Mouse (Mus musculus) midbrain, postnatal 0 days (tissue): ENCODE data around the gene Rcan2. TPM values are rescaled to one million over a fixed set of nuclear protein-coding genes. Genes with fewer than 3 reads are reported as not detected.

ENCODE experiments used
- ATAC-seq: fragments of 200-750 bp; cut with Nextera tagmentation; 2 replicates; pipeline ENCODE4 v1.8.0; 2017; ENCODE audit warnings: moderate number of reproducible peaks, mild to moderate bottlenecking, moderate TSS enrichment, moderate library complexity; ENCODE audit not compliant: low FRiP score
- DNase-seq: peaks from one replicate; pipeline ENCODE4 v3.0.0-alpha.2; 2015; ENCODE audit warnings: low spot score
- H3K27ac ChIP-seq: fragments of 300-500 bp; sonication (generic); 2 replicates; pipeline ENCODE4 v1.5.1; 2014; ENCODE audit warnings: low read depth, mild to moderate bottlenecking, low read length, mixed read lengths
- H3K27me3 ChIP-seq: fragments of 300-500 bp; sonication (generic); 2 replicates; pipeline ENCODE4 v1.6.1; 2014; ENCODE audit warnings: low read length, control low read depth, mixed read lengths; ENCODE audit not compliant: insufficient read depth
- H3K36me3 ChIP-seq: fragments of 300-500 bp; sonication (generic); 2 replicates; pipeline ENCODE4 v1.6.1; 2014; ENCODE audit warnings: low read length, control low read depth, mixed read lengths; ENCODE audit not compliant: insufficient read depth
- H3K4me1 ChIP-seq: fragments of 300-500 bp; sonication (generic); 2 replicates; pipeline ENCODE4 v1.6.1; 2014; ENCODE audit warnings: mild to moderate bottlenecking, control low read depth, antibody characterized with exemption, low read length, mixed read lengths; ENCODE audit not compliant: insufficient read depth
- H3K4me2 ChIP-seq: fragments of 300-500 bp; sonication (generic); 2 replicates; pipeline ENCODE4 v1.6.1; 2014; ENCODE audit warnings: low read depth, mild to moderate bottlenecking, low read length, mixed read lengths; ENCODE audit not compliant: poor library complexity, severe bottlenecking
- H3K4me3 ChIP-seq: fragments of 300-500 bp; sonication (generic); 2 replicates; pipeline ENCODE4 v1.5.1; 2014; ENCODE audit warnings: low read depth, mild to moderate bottlenecking, low read length, moderate library complexity
- H3K9ac ChIP-seq: fragments of 300-500 bp; sonication (generic); replicated peaks from 2 replicates; pipeline ENCODE4 v1.6.1; 2014; ENCODE audit warnings: mild to moderate bottlenecking, low read length, moderate library complexity, mixed read lengths; ENCODE audit not compliant: poor library complexity, severe bottlenecking
- H3K9me3 ChIP-seq: fragments of 300-500 bp; sonication (generic); 2 replicates; pipeline ENCODE4 v1.6.1; 2016; ENCODE audit warnings: low read length, control low read depth
- CTCF ChIP-seq: IDR thresholded peaks from 2 replicates; pipeline ENCODE4 v1.5.1; 2016; ENCODE audit warnings: antibody characterized with exemption, mild to moderate bottlenecking
- WGBS: fragments of 180-500 bp; shearing (Covaris S2); extraction: QIAGEN DNeasy Blood & Tissue Kit; methylation state at CpG from one replicate; pipeline ENCODE4 v1.1.7; 2014; 5-methylcytosine and 5-hydroxymethylcytosine counted together
- polyA plus RNA-seq: library from polyadenylated mRNA; unstranded; fragments of >200 nt; fragmentation: Nextera tagmentation; extraction: Ambion mirVana; gene quantifications from 2 replicates; pipeline ENCODE4 v1.2.1, GENCODE M21; 2015
- total RNA-seq: library from RNA; depleted of rRNA; stranded (reverse); fragments of >200 nt; gene quantifications from 2 replicates; pipeline ENCODE4 v1.2.3, GENCODE M21; 2014

The Rcan2 gene
- total and polyA plus RNA-seq, 2 experiments from 2014 or later: 96.7 to 136 TPM

GRCm38 (mm10) chr17:44076051-44076680, 275.0 kb downstream of the Rcan2 start:
- Histone ChIP-seq H3K9me3 (no peaks in the 10 kb centered on the region), H3K27ac (no peak overlapping the region), H3K4me1 (peaks cover 6% of the 10 kb centered on the region; the same call in 1 of the 2 replicates), H3K9ac (no peak overlapping the region), H3K4me3 (no peak overlapping the region), H3K36me3 (peaks cover 7% of the 10 kb centered on the region), H3K4me2 (no peak overlapping the region), H3K27me3 (no peaks in the 10 kb centered on the region)
- DNase-seq: peak; percentile 53
- WGBS: 54% methylated on average over 6 of the region's 6 CpGs
- TF ChIP-seq CTCF: peak; percentile 81
- ATAC-seq: no peak

DNA sequence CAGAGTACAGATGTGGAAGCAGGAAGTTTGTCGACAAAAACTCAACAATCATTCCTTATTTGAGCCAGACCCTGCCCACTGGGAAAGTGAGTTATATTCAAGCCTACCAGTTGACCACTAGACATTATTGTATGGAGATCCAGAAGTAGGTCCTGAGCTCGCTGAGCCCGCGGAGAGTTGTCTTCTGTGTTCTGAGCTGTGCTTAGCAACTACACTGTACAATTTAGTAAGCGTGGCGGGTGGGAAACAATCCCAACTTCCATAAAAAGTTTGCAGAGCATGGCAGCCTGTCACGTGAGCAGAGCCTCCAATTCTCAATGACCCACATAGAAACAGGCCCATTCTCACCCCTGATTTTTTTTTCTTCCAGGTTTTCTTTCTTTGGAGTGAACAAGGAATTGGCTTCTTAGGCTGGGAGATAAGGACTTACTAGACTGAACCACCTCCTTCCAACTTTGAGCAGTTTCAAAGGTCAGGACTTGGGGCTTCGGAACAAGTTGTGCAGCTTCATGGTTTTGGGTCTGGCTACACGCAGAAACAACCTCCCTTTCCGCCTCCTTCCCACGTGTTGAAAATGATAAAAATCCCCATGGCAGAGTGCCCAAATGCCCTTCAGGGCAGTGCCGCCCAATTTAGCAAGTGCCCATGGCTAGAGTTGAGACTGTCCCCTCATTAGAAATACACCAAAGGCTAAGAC, 276.1 kb downstream of the Rcan2 start:
- no peak for ATAC-seq
- 86% methylated on average over 12 of the region's 12 CpGs for WGBS

DNA sequence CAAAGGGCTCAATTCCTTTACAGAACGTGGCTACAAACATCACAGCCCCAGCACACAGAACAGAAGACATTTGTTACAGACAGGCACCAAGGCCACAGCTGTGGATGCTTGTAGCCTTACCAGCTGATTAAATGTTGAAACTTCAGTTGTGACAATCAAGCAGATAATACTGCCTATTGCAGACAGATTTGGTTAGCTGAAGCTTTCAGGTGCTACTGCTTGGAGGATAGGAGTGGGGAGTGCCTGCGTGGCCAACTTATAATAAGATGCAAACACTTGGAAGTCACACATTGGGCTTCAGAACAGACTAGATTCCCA, 276.7 kb downstream of the Rcan2 start:
- 67% methylated on average over 2 of the region's 2 CpGs for WGBS
- Histone ChIP-seq H3K4me1 (peaks cover 6% of the 10 kb centered on the region; the same call in 1 of the 2 replicates), H3K27ac (no peak overlapping the region)

More for the DNA sequence above, 276.1 kb downstream of the Rcan2 start:
- Histone ChIP-seq H3K4me1 (peaks cover 6% of the 10 kb centered on the region; the same call in 1 of the 2 replicates), H3K9me3 (no peaks in the 10 kb centered on the region), H3K27ac (no peak overlapping the region), H3K9ac (no peak overlapping the region), H3K27me3 (no peaks in the 10 kb centered on the region), H3K4me3 (no peak overlapping the region), H3K36me3 (peaks cover 11% of the 10 kb centered on the region), H3K4me2 (no peak overlapping the region)
- no peak for TF ChIP-seq CTCF
- DNase-seq: no peak

GRCm38 (mm10) chr17:44078631-44079350, 277.6 kb downstream of the Rcan2 start, which contains the start of gene Enpp5:
Enpp5 (plus strand) TSS chr17:44078813.
- Histone ChIP-seq H3K9me3 (no peaks in the 10 kb centered on the region), H3K36me3 (peaks cover 18% of the 10 kb centered on the region), H3K9ac (peak within 1 kb of the TSS; percentile 89), H3K4me2 (peak within 1 kb of the TSS; percentile 76), H3K27me3 (no peaks in the 10 kb centered on the region), H3K27ac (peak within 1 kb of the TSS; percentile 96), H3K4me3 (peak within 1 kb of the TSS; percentile 66), H3K4me1 (peaks cover 6% of the 10 kb centered on the region; the same call in 1 of the 2 replicates)
- ATAC-seq (peak; percentile 99), DNase-seq (peak; percentile 97)
- WGBS: under 1% methylated on average over 31 of the region's 31 CpGs
- no peak for TF ChIP-seq CTCF

More for the DNA sequence above, 276.7 kb downstream of the Rcan2 start:
- ATAC-seq (no peak), DNase-seq (no peak)
- peaks cover 11% of the 10 kb centered on the region for H3K36me3 ChIP-seq
- no peak for TF ChIP-seq CTCF
- no peak overlapping the region for H3K9ac ChIP-seq
- H3K9me3 ChIP-seq: no peaks in the 10 kb centered on the region
- H3K27me3 ChIP-seq: no peaks in the 10 kb centered on the region
- H3K4me2 ChIP-seq: no peak overlapping the region
- H3K4me3 ChIP-seq: no peak overlapping the region

GRCm38 (mm10) chr17:44083156-44083555, 282.0 kb downstream of the Rcan2 start:
- no peaks in the 10 kb centered on the region for H3K9me3 ChIP-seq
- no peak overlapping the region for H3K4me3 ChIP-seq
- no peak overlapping the region for H3K4me2 ChIP-seq
- H3K9ac ChIP-seq: no peak overlapping the region
- 92% methylated on average over 4 of the region's 4 CpGs for WGBS
- ATAC-seq (no peak), DNase-seq (no peak)
- H3K27ac ChIP-seq: no peak overlapping the region
- peaks cover 4% of the 10 kb centered on the region; the same call in 1 of the 2 replicates for H3K4me1 ChIP-seq
- TF ChIP-seq CTCF: no peak
- H3K36me3 ChIP-seq: peaks cover 42% of the 10 kb centered on the region
- H3K27me3 ChIP-seq: no peaks in the 10 kb centered on the region
